Mouse (Mus musculus) midbrain, embryonic 11.5 days (tissue): ENCODE data around the gene Ttf2. TPM values are rescaled to one million over a fixed set of nuclear protein-coding genes. Genes with fewer than 3 reads are reported as not detected.

Source experiments
- ATAC-seq: fragments of 200-750 bp; cut with Nextera tagmentation; 2 replicates; pipeline ENCODE4 v1.8.0; 2017; ENCODE audit warnings: moderate TSS enrichment, moderate library complexity; ENCODE audit not compliant: low FRiP score
- DNase-seq: peaks from one replicate; pipeline ENCODE4 v3.0.0; 2015; ENCODE audit warnings: low spot score; ENCODE audit errors: missing footprints
- H3K27ac ChIP-seq: fragments of 300-500 bp; sonication (generic); 2 replicates; pipeline ENCODE4 v1.5.1; 2014; ENCODE audit warnings: low read depth, low read length
- H3K27me3 ChIP-seq: fragments of 300-500 bp; sonication (generic); 2 replicates; pipeline ENCODE4 v1.6.1; 2014; ENCODE audit warnings: mild to moderate bottlenecking, low read length, moderate library complexity, mixed read lengths; ENCODE audit not compliant: control insufficient read depth, insufficient read depth
- H3K36me3 ChIP-seq: fragments of 300-500 bp; sonication (generic); 2 replicates; pipeline ENCODE4 v1.6.1; 2014; ENCODE audit warnings: mild to moderate bottlenecking, low read length, moderate library complexity, mixed read lengths; ENCODE audit not compliant: control insufficient read depth, insufficient read depth
- H3K4me1 ChIP-seq: fragments of 300-500 bp; sonication (generic); 2 replicates; pipeline ENCODE4 v1.6.1; 2014; ENCODE audit warnings: low read length; ENCODE audit not compliant: control insufficient read depth, insufficient read depth
- H3K4me2 ChIP-seq: fragments of 300-500 bp; sonication (generic); 2 replicates; pipeline ENCODE4 v1.6.1; 2014; ENCODE audit warnings: mild to moderate bottlenecking, moderate library complexity
- H3K4me3 ChIP-seq: fragments of 300-500 bp; sonication (generic); 2 replicates; pipeline ENCODE4 v1.5.1; 2014; ENCODE audit warnings: low read depth, low read length
- H3K9ac ChIP-seq: fragments of 300-500 bp; sonication (generic); 2 replicates; pipeline ENCODE4 v1.6.1; 2014; ENCODE audit warnings: low read length
- H3K9me3 ChIP-seq: fragments of 300-500 bp; sonication (generic); 2 replicates; pipeline ENCODE4 v1.6.1; 2016; ENCODE audit warnings: low read length; ENCODE audit not compliant: control insufficient read depth
- WGBS: fragments of 180-500 bp; shearing (Covaris S2); extraction: QIAGEN DNeasy Blood & Tissue Kit; methylation state at CpG from one replicate; pipeline ENCODE4 v1.1.7; 2014; 5-methylcytosine and 5-hydroxymethylcytosine counted together
- polyA plus RNA-seq: library from polyadenylated mRNA; unstranded; fragments of >200 nt; fragmentation: Nextera tagmentation; extraction: Ambion mirVana; gene quantifications from 2 replicates; pipeline ENCODE4 v1.2.1, GENCODE M21; 2014

Ttf2 gene
- polyA plus RNA-seq, 1 experiment from 2014 or later, result 26.9 TPM

GRCm38 (mm10) chr3:100954616-100955015, 14.8 kb downstream of the Ttf2 start:
- no peak for DNase-seq
- H3K27ac ChIP-seq, result no peak overlapping the region
- no peak overlapping the region for H3K9ac ChIP-seq
- no peak overlapping the region for H3K4me3 ChIP-seq
- no peaks in the 10 kb centered on the region for H3K27me3 ChIP-seq
- H3K4me2 ChIP-seq, result no peak overlapping the region
- H3K9me3 ChIP-seq, result no peaks in the 10 kb centered on the region
- H3K36me3 ChIP-seq, result peaks cover 9% of the 10 kb centered on the region; the same call in 1 of the 2 replicates
- ATAC-seq, result no peak
- no peaks in the 10 kb centered on the region for H3K4me1 ChIP-seq

GRCm38 (mm10) chr3:100951531-100951930, 17.9 kb downstream of the Ttf2 start:
- Histone ChIP-seq H3K4me2 (no peak overlapping the region), H3K9ac (no peak overlapping the region), H3K9me3 (no peaks in the 10 kb centered on the region), H3K27ac (no peak overlapping the region), H3K4me3 (no peak overlapping the region), H3K27me3 (no peaks in the 10 kb centered on the region), H3K4me1 (no peaks in the 10 kb centered on the region), H3K36me3 (peaks cover 15% of the 10 kb centered on the region)
- DNase-seq (no peak), ATAC-seq (no peak)
- WGBS, result 97% methylated on average over 4 of the region's 4 CpGs

- Histone ChIP-seq H3K9me3 (no peaks in the 10 kb centered on the region), H3K36me3 (peaks cover 16% of the 10 kb centered on the region), H3K4me2 (no peak overlapping the region), H3K9ac (no peak overlapping the region), H3K27me3 (no peaks in the 10 kb centered on the region), H3K4me1 (no peaks in the 10 kb centered on the region), H3K27ac (no peak overlapping the region), H3K4me3 (no peak overlapping the region)
- DNase-seq (no peak), ATAC-seq (no peak)
- WGBS, result 92% methylated on average over 8 of the region's 8 CpGs
These were observed 22.2 kb downstream of the Ttf2 start for GRCm38 (mm10) chr3:100947286-100947685.

- Histone ChIP-seq H3K27me3 (no peaks in the 10 kb centered on the region), H3K4me2 (no peak overlapping the region), H3K9me3 (no peaks in the 10 kb centered on the region), H3K4me3 (no peak overlapping the region), H3K27ac (no peak overlapping the region), H3K4me1 (no peaks in the 10 kb centered on the region), H3K36me3 (peaks cover 7% of the 10 kb centered on the region), H3K9ac (no peak overlapping the region)
- WGBS, result 91% methylated on average over 4 of the region's 4 CpGs
- no peak for ATAC-seq
- no peak for DNase-seq
These were observed 28.9 kb downstream of the Ttf2 start for GRCm38 (mm10) chr3:100940496-100941037.

GRCm38 (mm10) chr3:100938211-100938610, 31.3 kb downstream of the Ttf2 start:
- H3K27me3 ChIP-seq, result no peaks in the 10 kb centered on the region
- no peak overlapping the region for H3K9ac ChIP-seq
- H3K4me1 ChIP-seq, result no peaks in the 10 kb centered on the region
- no peak overlapping the region for H3K4me3 ChIP-seq
- H3K36me3 ChIP-seq, result peaks cover 5% of the 10 kb centered on the region
- H3K27ac ChIP-seq, result no peak overlapping the region
- 91% methylated on average over 4 of the region's 4 CpGs for WGBS
- DNase-seq (no peak), ATAC-seq (no peak)
- H3K4me2 ChIP-seq, result no peak overlapping the region
- H3K9me3 ChIP-seq, result no peaks in the 10 kb centered on the region

- no peaks in the 10 kb centered on the region for H3K9me3 ChIP-seq
- no peak for ATAC-seq
- no peaks in the 10 kb centered on the region for H3K4me1 ChIP-seq
- no peaks in the 10 kb centered on the region for H3K27me3 ChIP-seq
- no peak overlapping the region for H3K4me2 ChIP-seq
- DNase-seq, result peak; percentile 84
- H3K36me3 ChIP-seq, result peaks cover 5% of the 10 kb centered on the region; the same call in 1 of the 2 replicates
- no peak overlapping the region for H3K27ac ChIP-seq
- H3K4me3 ChIP-seq, result no peak overlapping the region
- no peak overlapping the region for H3K9ac ChIP-seq
- 92% methylated on average over 6 of the region's 6 CpGs for WGBS
These were observed 33.3 kb downstream of the Ttf2 start for GRCm38 (mm10) chr3:100936201-100936600.

- 97% methylated on average over 6 of the region's 6 CpGs for WGBS
- DNase-seq (peak; percentile 60), ATAC-seq (no peak)
- Histone ChIP-seq H3K36me3 (peaks cover 5% of the 10 kb centered on the region; the same call in 1 of the 2 replicates), H3K27me3 (no peaks in the 10 kb centered on the region), H3K9me3 (no peaks in the 10 kb centered on the region), H3K4me3 (no peak overlapping the region), H3K9ac (no peak overlapping the region), H3K27ac (no peak overlapping the region), H3K4me1 (no peaks in the 10 kb centered on the region), H3K4me2 (no peak overlapping the region)
These were observed 33.9 kb downstream of the Ttf2 start for GRCm38 (mm10) chr3:100935521-100935920.

- DNase-seq, result no peak
- Histone ChIP-seq H3K4me1 (no peaks in the 10 kb centered on the region), H3K4me3 (no peak overlapping the region), H3K27ac (no peak overlapping the region), H3K36me3 (0 out of 2 replicates have a peak, but pooled peaks cover 5% of the 10 kb centered on the region), H3K4me2 (no peak overlapping the region), H3K27me3 (no peaks in the 10 kb centered on the region), H3K9ac (no peak overlapping the region), H3K9me3 (no peaks in the 10 kb centered on the region)
- ATAC-seq, result no peak
- WGBS, result 72% methylated on average over 11 of the region's 11 CpGs
These were observed 37.2 kb downstream of the Ttf2 start for GRCm38 (mm10) chr3:100932077-100932944.

GRCm38 (mm10) chr3:100931332-100932076, 38.0 kb downstream of the Ttf2 start:
- ATAC-seq (no peak), DNase-seq (peak; percentile 79)
- 95% methylated on average over 23 of the region's 23 CpGs for WGBS
- Histone ChIP-seq H3K4me2 (no peak overlapping the region), H3K9me3 (no peaks in the 10 kb centered on the region), H3K4me3 (no peak overlapping the region), H3K36me3 (0 out of 2 replicates have a peak, but pooled peaks cover 5% of the 10 kb centered on the region), H3K27me3 (no peaks in the 10 kb centered on the region), H3K27ac (no peak overlapping the region), H3K4me1 (no peaks in the 10 kb centered on the region), H3K9ac (no peak overlapping the region)
